Mouse (Mus musculus) liver, embryonic 18 days (tissue): ENCODE results near the gene Efemp2. TPM values are rescaled to one million over a fixed set of nuclear protein-coding genes. Genes with fewer than 3 reads are reported as not detected.

ENCODE experiments used
- polyA plus RNA-seq: library from polyadenylated mRNA; depleted of rRNA; stranded (reverse); fragments of >200 nt; gene quantifications from 2 replicates; pipeline ENCODE4 v1.2.3, GENCODE M21; 2012; rRNA removed

The Efemp2 gene
- 10.1 and 10.4 TPM in 2 replicates for polyA plus RNA-seq

GRCm38 (mm10) chr19:5473720-5474119 lies at the start of gene Efemp2:
Gene Efemp2 (plus strand): TSS chr19:5473954.

DNA sequence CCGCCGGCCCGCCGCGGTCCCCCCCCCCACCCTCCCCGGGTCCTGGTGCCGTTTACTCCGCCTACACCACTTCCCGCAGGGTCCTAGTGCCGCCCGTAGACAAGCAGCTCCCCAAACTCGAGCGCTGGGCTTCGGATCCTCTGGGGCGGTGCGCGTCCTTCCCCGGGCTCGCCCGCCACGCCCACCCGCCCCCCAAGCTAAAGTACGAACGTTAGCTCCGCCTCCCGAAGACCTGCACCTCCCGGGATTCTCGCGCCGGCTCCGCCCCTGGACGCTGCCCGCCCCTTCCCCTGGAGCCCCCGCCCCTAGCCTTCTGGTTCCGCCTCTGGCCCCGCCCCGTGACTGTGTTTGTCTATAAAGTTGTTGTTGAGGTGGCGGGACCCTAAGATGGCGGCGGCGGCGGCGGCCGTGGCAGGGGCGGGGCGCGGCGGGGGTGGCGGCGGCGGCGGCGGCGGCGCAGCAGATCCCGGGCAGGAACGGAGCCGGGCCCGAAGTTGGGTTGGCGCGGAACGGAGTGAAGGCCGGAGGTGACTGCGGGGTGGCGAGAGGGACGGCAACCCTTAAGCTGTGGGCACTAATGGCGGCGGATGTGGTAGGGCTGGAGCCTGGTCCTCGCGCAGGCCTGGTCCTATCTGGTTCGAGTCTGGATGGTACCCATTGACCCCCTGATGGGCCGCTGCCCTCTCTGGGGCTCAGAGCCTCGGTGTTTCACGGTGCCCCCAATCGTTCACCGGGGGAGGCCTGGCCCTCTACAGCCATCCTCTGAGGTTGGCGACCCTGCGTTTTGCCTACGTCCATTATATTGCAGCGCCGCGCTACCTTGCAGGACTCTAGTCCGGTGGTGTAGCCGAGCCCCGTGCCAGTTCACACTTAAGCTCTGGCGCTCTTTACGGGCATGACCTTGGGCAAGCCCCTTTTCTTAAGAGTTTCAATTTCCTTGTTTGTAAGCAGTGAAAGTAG lies 48.7 kb upstream of the Efemp2 start, which contains the start of the genes Drap1 and AI837181:
Gene Drap1 (minus strand): TSS at position 198 of the 960 bp plus-strand sequence.
Gene AI837181 (plus strand): TSS at position 363 of the 960 bp plus-strand sequence.

GRCm38 (mm10) chr19:5447515-5448353 lies 26.0 kb upstream of the Efemp2 start, which contains the start of gene Fosl1:
Gene Fosl1 (plus strand): TSS chr19:5447547.

DNA sequence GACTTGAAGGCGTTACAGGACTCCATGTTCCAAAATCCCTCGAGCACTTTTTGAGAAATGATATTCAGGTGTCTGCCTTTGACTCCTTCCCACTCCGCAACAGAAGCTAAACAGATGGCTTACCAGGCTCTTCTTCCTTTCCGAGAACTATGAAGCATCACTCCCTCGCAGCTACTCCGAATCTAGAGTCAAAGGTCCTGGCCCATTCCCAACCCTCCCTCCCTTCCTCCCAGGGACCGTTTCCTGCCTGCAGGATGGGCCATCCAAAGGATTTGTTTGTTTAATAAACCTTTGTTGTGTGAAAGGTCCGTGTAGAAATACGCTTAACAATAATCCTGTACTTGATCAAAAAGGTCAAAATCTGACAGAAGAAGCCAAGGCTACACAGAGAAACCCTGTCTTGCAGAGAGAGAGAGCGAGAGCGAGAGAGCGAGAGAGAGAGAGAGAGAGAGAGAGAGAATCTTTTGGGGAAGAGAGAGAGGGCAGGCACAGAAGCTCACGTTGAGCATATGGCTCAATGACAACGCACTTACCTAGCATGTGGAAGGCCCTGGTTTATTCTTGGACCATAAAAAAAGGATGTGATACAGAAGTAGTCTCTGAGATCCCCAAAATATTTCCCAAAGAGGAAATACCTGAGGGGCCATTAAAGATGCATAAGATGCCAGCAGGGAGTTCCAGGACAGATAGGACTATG lies 15.9 kb upstream of the Efemp2 start, which contains the start of gene Ccdc85b:
Gene Ccdc85b (minus strand): TSS at position 149 of the 697 bp plus-strand sequence.

DNA sequence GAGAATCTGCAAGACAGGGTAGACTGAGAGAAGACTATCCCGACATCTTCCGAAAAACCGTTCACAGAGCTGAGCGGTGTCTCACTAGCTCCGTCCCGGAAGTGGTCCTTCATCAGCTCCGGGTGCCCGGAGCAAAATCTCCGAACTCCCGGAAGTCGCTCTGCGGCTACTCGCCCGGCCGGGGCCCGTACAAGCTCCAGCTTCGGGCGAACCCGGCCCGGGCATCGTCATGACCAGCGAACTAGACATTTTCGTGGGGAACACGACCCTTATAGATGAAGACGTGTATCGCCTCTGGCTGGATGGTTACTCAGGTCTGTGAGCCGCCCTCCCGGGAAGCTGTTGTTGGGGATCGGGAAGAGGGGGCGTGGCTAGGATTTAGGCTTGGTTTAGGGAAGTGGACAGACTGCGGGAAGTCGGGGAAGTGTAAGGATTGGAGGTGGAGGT lies 13.3 kb upstream of the Efemp2 start, which contains the start of gene Fibp:
Gene Fibp (plus strand): TSS at position 151 of the 447 bp plus-strand sequence.

GRCm38 (mm10) chr19:5468374-5468773 lies 5.4 kb upstream of the Efemp2 start, which contains the start of gene Ctsw:
Gene Ctsw (minus strand): TSS chr19:5468507.

DNA sequence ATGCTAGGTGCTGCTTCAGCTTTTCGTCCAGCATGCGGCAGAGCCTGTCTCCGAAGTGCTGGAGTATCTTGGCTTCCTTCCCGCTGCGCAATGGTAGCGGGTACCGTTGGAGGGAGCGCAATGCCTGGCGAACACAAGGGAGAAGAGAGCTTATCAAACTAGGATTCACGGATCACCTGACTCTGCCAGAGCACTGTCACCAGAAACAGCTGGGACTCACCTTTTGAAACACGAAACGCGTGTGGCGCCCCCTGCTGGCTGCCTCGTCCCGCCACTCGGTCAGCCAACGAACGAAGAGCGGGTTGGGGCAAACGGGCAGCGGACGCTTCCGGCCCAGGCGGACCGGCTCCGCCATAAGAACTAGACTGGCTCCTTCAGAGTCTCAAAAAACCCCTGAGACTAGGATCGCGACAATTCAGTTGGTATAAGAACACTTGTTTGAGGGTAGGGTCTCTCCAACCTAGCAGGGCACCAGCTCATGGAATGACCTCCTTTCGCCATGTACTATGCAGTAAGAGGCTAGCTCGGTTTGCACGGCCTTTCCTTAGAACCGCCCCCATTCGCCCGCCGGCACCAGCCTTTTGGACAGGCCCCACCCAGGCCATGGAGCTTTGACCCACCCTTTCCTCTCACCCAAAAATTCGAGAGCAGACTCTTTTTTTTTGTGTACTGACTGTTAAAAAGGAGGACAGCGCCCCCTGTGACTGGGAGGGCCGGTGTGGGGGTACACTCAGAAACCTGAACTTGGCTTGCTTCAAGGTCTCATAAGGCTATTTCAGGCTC lies 14.2 kb downstream of the Efemp2 start, which contains the start of gene Mus81:
Gene Mus81 (minus strand): TSS at position 635 of the 783 bp plus-strand sequence.

GRCm38 (mm10) chr19:5490313-5490897 lies 16.7 kb downstream of the Efemp2 start, which contains the start of gene Cfl1:
Gene Cfl1 (plus strand): TSS chr19:5490455.

DNA sequence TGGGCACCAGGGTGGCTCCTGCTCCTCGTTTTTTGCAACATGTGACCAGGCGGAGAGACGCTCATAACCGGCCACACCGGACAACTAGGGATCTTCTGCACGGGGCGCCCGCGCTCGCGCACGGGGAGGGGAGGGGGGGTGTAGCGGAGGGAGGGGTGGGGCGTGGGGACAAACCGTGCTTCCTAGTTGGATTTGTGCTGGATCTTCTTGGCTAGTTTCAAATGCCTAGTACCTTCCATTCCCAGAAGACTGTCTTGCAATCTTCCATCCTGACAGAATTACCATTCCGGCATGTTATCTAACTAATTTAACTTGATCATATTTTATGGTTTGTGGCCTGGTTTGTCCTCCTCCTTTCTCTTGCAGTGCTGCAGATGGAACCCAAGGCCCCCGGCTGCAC lies 29.9 kb downstream of the Efemp2 start, which contains the start of gene 1700020D05Rik:
Gene 1700020D05Rik (minus strand): TSS at position 101 of the 400 bp plus-strand sequence.

GRCm38 (mm10) chr19:5510031-5511026 lies 36.6 kb downstream of the Efemp2 start, which contains the start of gene Snx32:
Gene Snx32 (minus strand): TSS chr19:5510538.

Other genes starting within 250 kb of the Efemp2 start
- gene Pacs1, start 200.8 kb upstream of the Efemp2 start, polyA plus RNA-seq = 4.7 and 5.9 TPM in 2 replicates
- 39.5 and 46.2 TPM in 2 replicates for gene Sf3b2, start 178.5 kb upstream of the Efemp2 start, polyA plus RNA-seq
- gene Gal3st3, start 175.6 kb upstream of the Efemp2 start, polyA plus RNA-seq = not detected in 2 replicates
- not detected in 2 replicates for gene Catsper1, start 138.2 kb upstream of the Efemp2 start, polyA plus RNA-seq
- 0.26 and 0.34 TPM in 2 replicates for gene Cst6, start 124.4 kb upstream of the Efemp2 start, polyA plus RNA-seq
- gene Eif1ad, start 107.2 kb upstream of the Efemp2 start, polyA plus RNA-seq = 14.5 and 15.1 TPM in 2 replicates
- gene Banf1, start 106.8 kb upstream of the Efemp2 start, polyA plus RNA-seq = 88.4 and 89.0 TPM in 2 replicates
- gene Sart1, start 85.3 kb upstream of the Efemp2 start, polyA plus RNA-seq = 17.2 and 21.0 TPM in 2 replicates
- gene Tsga10ip, start 71.4 kb upstream of the Efemp2 start, polyA plus RNA-seq = 0.08 and 0.10 TPM in 2 replicates
- gene Drap1, start 49.0 kb upstream of the Efemp2 start, polyA plus RNA-seq = 58.1 and 59.6 TPM in 2 replicates
- gene AI837181, start 48.8 kb upstream of the Efemp2 start, polyA plus RNA-seq = 18.6 TPM in 2 replicates
- not detected in 2 replicates for gene Fosl1, start 26.4 kb upstream of the Efemp2 start, polyA plus RNA-seq
- 1.1 and 1.2 TPM in 2 replicates for gene Ccdc85b, start 16.1 kb upstream of the Efemp2 start, polyA plus RNA-seq
- gene Fibp, start 13.3 kb upstream of the Efemp2 start, polyA plus RNA-seq = 28.7 and 31.9 TPM in 2 replicates
- gene Ctsw, start 5.4 kb upstream of the Efemp2 start, polyA plus RNA-seq = 0.58 and 0.87 TPM in 2 replicates
- gene Mus81, start 14.4 kb downstream of the Efemp2 start, polyA plus RNA-seq = 13.3 and 13.4 TPM in 2 replicates
- 367 and 388 TPM in 2 replicates for gene Cfl1, start 16.5 kb downstream of the Efemp2 start, polyA plus RNA-seq
- gene 1700020D05Rik, start 29.8 kb downstream of the Efemp2 start, polyA plus RNA-seq = 0.47 and 0.61 TPM in 2 replicates
- gene Snx32, start 36.6 kb downstream of the Efemp2 start, polyA plus RNA-seq = 4.5 and 5.8 TPM in 2 replicates
- gene Ovol1, start 86.7 kb downstream of the Efemp2 start, polyA plus RNA-seq = 0.04 and 0.05 TPM in 2 replicates
- gene Ap5b1, start 94.1 kb downstream of the Efemp2 start, polyA plus RNA-seq = 2.0 and 2.5 TPM in 2 replicates
- gene Rnaseh2c, start 127.9 kb downstream of the Efemp2 start, polyA plus RNA-seq = 55.8 and 61.9 TPM in 2 replicates
- 23.7 and 30.7 TPM in 2 replicates for gene Kat5, start 136.3 kb downstream of the Efemp2 start, polyA plus RNA-seq
- 16.8 and 17.9 TPM in 2 replicates for gene Rela, start 163.5 kb downstream of the Efemp2 start, polyA plus RNA-seq
- 21.9 and 28.0 TPM in 2 replicates for gene Sipa1, start 189.8 kb downstream of the Efemp2 start, polyA plus RNA-seq
- gene Map3k11, start 214.8 kb downstream of the Efemp2 start, polyA plus RNA-seq = 14.1 and 14.8 TPM in 2 replicates
- 12.6 and 16.7 TPM in 2 replicates for gene Pcnx3, start 215.0 kb downstream of the Efemp2 start, polyA plus RNA-seq
- 0.02 TPM in 2 replicates for gene Kcnk7, start 230.4 kb downstream of the Efemp2 start, polyA plus RNA-seq